Mouse (Mus musculus) limb, embryonic 11.5 days (tissue): ENCODE data around the gene Prl2b1. TPM values are rescaled to one million over a fixed set of nuclear protein-coding genes. Genes with fewer than 3 reads are reported as not detected.

ENCODE experiments used
- polyA plus RNA-seq: library from polyadenylated mRNA; unstranded; fragments of >200 nt; fragmentation: Nextera tagmentation; extraction: Ambion mirVana; gene quantifications from 2 replicates; pipeline ENCODE4 v1.2.1, GENCODE M21; 2014

Gene Prl2b1
- polyA plus RNA-seq, 1 experiment from 2014 or later: not detected

Other genes starting within 250 kb of the Prl2b1 start
- not detected in 2 replicates for gene Prl3d3, start 234.1 kb downstream of the Prl2b1 start, polyA plus RNA-seq
- gene Prl3c1, start 194.2 kb downstream of the Prl2b1 start, polyA plus RNA-seq: not detected in 2 replicates
- 0.31 TPM in 1 of 2 replicates, not detected in the other for gene Prl3b1, start 149.0 kb downstream of the Prl2b1 start, polyA plus RNA-seq
- not detected in 2 replicates for gene Prl3a1, start 131.4 kb downstream of the Prl2b1 start, polyA plus RNA-seq
- not detected in 2 replicates for gene Prl6a1, start 78.2 kb downstream of the Prl2b1 start, polyA plus RNA-seq
- not detected in 2 replicates for gene Prl8a2, start 45.2 kb downstream of the Prl2b1 start, polyA plus RNA-seq
- gene Prl8a6, start 47.8 kb upstream of the Prl2b1 start, polyA plus RNA-seq: not detected in 2 replicates
- not detected in 2 replicates for gene Prl8a8, start 122.4 kb upstream of the Prl2b1 start, polyA plus RNA-seq
- gene Prl8a9, start 173.8 kb upstream of the Prl2b1 start, polyA plus RNA-seq: not detected in 2 replicates
- not detected in 2 replicates for gene Prl8a1, start 191.3 kb upstream of the Prl2b1 start, polyA plus RNA-seq
- not detected in 2 replicates for gene Prl7b1, start 219.7 kb upstream of the Prl2b1 start, polyA plus RNA-seq